Mouse (Mus musculus) lung, postnatal 4 days (tissue): ENCODE measurements at regions not wholly inside any gene's neighbourhood (a gene's known extent, or its start where the extent isn't known, plus 50 kb on each side); places are given as distances from the start of the nearest gene placed in this dataset.

Experiments used
- DNase-seq, 2 experiments: peaks; one replicate each; pipeline ENCODE4 v3.0.0; 2021

DNA sequence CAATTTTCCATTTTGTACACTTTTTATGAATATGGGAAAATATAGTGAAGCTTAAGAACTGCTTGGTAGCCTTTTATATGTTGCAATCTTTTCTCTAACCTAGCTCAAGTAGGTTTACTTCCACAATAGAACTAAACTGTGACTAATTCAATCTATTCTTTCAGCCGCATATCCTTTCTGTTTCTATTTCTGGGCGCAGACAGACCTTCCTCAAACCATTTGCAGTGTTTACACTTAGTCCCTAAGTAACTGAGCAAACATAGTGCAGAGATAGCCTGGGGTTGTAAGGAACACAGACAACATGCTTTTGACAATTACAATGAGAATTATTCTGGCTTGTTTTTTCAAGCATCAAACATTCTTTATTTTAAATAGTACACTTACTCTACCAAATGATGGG lies 3435.1 kb upstream of the Gm7489 start:
- no peak for DNase-seq

DNA sequence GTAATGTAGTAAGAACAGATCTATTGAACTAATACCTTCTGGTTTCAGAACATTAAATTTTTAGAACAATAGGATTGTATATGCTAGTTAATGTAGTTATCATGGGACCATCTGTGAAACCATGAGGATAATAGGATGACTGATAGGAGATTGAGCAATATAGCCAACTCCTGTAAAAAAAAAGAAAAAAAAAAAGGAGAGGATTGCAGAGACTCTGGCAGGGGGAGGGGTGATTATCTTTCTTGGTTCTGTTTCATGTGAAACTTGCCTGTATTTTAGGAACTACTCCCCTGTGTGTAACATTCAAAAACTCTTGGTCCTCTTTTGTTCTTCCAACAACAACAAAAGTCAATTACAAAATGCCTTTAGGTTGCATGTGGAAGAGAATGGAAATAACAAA lies 3412.1 kb upstream of the Gm7489 start:
- DNase-seq: no peak

DNA sequence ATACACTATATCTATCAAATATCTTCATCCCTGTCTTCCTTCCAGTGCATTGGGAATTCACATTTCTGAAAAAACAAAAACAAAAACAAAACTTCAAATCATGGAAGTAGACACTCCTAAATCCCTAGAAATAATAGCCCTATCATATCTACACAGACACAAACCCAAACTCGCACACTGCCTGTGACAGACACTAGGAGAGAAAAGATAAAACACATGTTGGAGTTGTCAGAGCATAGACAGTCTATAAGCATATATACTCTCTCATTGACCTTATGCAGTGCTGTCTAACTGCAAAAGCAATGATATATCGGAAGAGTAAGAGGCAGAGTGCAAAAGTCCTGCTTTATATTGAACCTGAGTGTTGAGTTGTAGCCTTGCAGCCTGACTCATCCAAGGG lies 3386.0 kb upstream of the Gm7489 start:
- no peak for DNase-seq

DNA sequence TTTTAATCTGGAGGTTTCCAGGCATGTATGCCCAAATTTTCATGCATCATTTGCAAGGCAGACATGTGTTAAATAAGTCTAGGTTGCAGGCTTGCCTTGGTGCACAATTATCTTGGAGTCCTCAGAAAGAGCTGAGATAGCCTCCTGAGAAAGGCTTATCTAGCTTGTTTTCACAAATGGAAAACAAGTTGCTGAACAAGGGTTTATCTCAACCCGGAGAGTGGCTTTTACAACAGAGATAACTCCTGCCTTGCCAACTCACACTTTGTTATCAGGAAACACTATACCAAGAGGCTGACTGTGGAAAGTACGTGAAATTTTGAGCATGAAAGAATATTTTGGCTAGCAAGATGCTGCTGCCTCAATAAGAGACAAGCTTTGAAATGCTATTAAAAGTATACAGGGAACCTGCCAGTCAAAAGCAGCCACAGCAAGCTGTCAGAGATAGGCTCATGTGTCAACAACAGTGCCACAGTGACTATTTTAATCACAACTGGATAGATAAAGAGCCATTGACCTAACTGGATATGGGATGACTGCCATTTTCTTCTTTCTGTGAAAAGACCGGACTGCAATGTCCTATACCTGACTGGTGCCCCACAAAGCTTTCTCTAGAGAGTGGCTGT lies 3376.6 kb upstream of the Gm7489 start:
- no peak for DNase-seq

DNA sequence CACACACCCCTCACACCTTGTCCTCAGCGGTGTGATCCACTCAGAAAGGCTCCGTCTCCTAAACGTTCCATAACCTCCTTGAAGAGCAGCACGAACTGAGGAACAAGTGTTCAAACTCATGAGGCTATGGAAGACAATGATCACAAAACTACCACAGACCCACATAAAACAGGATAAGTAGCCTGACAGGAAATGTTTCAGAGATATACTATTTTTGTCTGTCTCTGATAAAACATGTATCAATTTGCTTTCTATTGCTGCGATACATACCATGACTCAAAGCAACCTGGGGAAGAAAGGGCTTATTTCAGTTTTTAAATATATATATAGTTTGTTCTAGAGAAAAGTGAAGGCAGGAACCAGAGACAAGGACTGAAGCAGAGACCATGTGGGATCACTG lies 3371.7 kb upstream of the Gm7489 start:
- no peak for DNase-seq

DNA sequence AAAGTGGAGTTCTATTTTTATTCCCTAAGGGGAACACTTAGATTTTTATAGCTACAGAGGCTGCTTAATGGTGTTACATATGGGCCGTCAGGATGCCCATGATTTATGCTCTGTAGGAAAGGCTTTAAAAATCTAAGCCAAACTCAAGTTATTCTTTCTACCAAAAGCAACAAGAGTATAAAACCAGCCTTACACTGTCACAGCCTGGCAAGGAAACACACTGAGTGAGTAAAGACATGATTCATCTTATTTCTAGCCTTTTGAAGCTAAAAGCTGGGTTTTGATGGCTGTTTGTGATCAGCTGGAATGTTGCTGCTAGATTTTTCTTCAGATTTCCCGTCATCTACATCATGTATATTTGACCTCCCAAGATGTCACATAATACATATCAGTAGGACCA lies 3359.9 kb upstream of the Gm7489 start:
- no peak for DNase-seq

DNA sequence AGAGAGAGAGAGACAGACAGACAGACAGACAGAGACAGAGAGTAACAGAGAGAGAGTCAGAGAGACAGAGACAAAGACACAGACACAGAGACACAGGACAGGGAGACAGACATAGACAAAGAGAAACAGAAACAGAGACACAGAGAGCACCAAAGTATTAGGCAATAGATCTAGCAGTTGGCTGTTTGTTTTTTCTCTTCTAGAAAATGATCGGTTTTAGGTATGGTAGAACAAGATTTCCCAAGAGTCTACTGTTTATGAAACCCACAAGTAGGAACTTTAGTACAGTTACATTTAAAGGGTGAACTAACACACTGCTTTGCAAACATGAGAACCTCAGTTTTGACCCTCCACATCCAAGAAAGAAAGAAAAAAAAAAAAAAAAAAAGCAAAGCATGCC lies 3350.2 kb upstream of the Gm7489 start:
- DNase-seq: no peak

DNA sequence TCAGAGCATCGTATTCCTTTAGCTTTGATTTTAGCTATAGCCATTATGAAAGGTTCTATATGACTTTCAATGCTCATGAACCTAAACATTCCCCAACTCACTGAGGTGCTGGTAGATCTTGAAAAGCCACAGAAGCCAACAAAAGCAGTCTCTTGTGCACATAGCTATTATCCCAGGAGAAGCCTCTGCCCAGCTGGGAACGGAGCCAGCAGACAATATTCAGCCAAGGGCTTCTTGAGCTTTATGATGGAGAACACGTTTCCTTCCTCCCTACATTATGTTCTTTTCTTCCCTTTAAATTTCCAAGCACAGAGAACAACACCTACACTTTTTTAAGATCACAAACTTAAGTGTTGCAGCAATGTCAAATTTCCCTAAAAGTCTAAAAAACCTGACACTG lies 3321.1 kb upstream of the Gm7489 start:
- DNase-seq: no peak

DNA sequence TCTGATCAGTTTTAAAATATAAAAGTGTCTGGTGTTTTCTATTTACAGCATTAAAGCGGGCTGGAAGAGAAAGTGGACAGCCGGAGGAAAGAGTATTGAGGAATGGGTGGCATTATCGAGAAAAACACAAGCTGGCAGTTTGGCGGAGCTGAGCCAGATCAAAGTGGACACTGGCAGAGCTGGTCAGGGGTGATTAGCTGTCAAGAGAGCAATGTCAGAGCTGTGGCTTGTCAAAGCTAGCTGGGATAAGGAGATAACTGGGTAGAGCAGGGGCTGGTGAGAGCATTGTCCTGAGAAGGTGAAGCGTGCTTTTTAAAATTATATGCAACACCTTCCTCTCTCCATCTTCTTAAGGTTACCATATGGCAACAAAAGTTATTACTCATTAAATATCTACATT lies 3303.9 kb upstream of the Gm7489 start:
- DNase-seq: no peak

DNA sequence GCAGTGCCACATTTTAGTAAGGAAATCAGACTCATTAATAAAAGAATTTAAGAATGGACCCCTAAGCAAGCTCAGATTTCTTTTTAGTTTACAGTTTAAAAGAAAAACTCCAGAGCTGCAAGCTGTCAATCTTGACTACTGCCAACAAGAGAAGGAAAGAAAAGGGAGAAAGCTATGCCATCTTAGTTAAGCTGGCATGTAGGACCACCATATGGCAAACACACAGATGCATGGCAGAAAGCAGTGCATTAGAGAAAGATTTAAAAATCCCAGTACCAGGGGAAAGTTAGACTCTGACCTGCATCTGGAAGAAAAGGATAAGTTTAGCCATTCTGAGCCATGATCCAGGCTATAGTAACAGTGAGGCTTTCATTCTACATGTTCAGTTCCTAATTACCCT lies 3300.8 kb upstream of the Gm7489 start:
- DNase-seq: no peak

DNA sequence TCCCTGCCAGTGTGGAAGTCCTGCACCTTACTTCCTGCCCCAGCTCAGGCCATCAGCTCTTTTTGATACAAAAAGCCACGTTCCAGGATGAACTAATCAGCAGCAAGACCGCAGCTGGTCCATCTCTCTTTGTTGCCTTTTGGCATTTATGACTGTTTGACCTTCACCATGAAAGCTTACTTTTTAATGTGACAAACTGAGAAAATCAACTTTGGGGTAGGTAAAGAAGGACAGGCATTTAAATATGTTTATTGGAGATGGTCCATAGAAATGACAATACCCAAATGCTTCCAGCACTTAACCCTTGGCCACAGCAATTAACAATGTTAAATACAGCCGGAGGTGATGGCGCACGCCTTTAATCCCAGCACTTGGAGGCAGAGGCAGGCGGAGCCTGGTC lies 3299.2 kb upstream of the Gm7489 start:
- DNase-seq: no peak
